Mouse (Mus musculus): ENCODE data around the gene Mfap1b. TPM values are rescaled to one million over a fixed set of nuclear protein-coding genes. Genes with fewer than 3 reads are reported as not detected.

The Mfap1b gene
- total RNA-seq, 2 experiments from 2014 or later = 20.2 to 50.0 TPM

DNA sequence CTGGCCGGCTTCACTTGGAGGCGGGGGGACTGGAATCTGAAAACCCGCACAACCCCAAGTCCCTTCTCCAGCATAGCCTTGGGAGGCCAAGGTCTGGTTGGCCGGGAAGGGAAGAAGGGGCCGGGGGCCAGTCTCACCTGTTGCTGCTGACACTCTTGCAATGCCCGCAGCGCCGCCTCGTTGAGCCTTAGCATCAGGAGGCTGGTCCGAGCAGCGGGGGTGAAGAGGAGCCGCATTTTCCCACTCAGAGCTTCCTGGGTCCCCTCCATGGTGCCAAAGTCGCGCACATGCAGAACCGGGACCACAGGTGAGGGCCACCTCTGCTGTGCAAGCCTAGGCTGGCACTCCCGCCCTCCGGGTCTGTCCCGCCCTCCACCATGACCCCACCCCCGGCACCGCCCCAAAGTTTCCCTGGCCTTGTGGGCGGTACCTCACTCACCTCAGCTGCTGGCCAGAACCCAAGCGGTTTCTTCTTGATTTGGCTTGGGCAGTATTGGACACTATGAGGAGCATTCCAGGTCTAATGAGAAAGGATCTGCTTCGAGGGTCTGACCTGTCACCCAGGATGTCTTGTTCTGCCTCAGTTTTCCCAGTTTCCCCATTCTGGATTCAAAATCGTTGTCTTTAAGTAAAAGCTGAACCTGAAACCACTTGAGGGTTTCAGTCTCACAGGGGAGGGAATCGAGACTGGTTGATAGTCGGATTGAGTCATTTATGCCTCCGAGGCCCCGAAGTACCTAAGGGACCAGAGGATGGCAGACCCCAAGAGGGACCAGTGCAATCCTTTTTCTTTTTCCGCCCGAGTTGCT lies 31.4 kb downstream of the Mfap1b start:
- ATAC-seq (replicated peaks; ENCODE audit: low FRiP score, low TSS enrichment, poor library complexity, severe bottlenecking) = peak; percentile 85

DNA sequence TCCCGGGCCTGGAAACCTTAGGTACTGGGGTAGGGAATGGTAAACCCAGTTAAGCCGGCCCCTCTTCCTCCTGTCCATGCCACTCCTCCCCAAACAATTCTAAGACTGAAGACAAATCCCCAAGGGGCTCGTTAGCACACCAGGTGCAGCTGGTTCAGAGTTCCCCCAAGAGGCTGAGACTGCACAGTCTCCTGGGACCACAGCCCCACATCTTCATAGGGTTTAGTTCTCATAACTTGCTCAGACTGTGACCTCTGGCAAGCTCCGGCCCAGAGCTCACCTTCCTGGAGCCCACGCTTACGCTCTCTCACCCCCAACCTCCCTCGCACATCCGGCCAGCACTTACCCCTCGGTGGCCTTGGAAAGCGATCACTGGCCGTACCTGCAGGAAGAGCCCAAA lies 32.1 kb downstream of the Mfap1b start:
- ATAC-seq (replicated peaks; ENCODE audit: low FRiP score, low TSS enrichment, poor library complexity, severe bottlenecking) = no peak

DNA sequence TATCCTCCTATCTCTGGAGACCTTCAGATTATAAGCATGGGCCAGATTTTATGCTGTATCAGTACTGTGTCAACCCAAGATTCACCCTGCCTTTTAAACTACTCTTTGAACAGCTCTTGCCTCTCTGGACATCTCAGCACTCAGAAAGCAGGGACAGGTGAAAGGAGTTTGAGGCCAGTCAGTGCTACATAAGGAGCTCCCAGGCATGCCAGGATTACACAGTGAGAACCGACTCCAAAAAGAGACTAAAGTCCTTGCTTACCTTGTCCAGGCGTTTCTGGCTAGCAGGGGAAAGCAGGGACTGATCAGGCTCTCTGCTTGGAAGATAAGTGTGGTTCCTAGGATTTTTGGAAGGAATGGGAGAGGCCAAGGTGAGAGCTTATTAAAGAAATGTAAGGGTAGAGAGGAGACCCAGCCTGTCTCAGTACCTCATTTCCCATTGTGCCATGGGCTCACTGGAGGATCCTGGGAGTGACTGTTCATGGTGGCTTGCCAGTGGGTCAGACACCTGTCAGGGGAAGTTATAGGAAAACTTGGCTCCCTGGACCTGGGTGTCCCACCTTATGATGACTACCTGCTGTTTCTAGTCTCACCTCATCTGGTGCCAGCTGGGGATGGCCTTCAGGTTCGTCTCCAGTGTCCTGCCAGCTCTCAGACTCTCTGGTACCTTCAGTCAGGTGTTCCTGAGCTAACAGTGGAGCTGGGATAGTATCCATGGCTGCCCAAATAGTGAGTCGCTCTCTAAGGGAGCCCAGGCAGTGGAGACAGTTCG lies 32.8 kb downstream of the Mfap1b start:
- ATAC-seq (replicated peaks; ENCODE audit: low FRiP score, low TSS enrichment, poor library complexity, severe bottlenecking) = no peak

DNA sequence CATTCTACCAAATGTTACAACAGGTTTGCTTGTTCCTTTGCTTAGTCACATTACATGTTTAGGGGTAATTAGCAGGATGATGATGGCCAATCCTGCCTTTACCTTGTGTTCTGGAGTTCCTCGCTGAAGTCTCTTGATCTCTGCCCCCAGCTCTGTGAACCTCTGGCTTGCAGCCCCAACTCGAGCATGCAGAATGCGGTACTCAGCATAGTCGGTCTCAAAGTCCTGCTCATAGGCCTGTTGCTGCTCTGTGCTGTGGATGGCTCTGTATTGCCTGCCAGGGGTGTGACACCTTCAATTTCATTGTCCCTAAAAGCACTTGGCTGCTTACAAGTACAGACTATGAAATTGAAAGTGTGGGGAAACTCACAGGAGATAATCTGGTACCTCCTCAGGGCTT lies 34.1 kb downstream of the Mfap1b start:
- ATAC-seq (replicated peaks; ENCODE audit: low FRiP score, low TSS enrichment, poor library complexity, severe bottlenecking) = no peak

DNA sequence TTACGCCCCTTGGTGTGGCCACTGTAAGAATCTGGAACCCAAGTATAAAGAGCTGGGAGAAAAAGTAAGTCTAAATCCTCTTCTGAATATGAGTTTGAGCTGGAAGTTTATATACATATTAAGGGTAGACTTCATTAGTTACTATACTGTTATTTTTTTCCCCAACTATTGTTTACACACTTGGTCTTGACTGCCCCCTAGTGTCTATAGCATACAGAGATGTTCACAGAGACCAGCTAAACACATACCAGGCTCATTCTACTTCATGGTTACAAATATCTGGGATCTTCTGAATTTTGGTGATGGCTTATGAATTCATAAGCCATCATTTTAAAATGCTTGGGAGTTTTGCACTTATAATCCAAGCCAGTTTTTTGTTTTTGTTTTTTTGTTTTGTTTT lies 39.0 kb downstream of the Mfap1b start:
- ATAC-seq (replicated peaks; ENCODE audit: low FRiP score, low TSS enrichment, poor library complexity, severe bottlenecking) = peak; percentile 61; the same call in 1 of the 2 replicates

DNA sequence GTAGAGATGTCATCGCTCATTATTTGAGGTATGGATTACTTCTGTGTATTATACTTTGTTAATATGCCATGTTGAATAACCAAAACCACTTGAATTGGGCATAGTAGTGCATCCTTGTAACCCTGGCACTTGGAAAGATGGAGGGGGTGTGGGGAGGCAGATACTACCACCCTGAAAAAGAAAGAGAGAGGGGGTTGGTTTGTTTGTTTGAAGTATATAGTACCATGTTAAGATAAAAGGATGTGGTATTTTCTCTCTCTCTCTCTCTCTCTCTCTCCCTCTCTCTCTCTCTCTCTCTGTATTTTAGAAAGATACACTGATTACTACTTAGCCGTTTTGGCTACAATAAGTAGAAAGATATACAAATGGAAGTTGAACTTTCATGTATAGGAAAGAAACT lies 48.0 kb downstream of the Mfap1b start:
- no peak for ATAC-seq (replicated peaks; ENCODE audit: low FRiP score, low TSS enrichment, poor library complexity, severe bottlenecking)

DNA sequence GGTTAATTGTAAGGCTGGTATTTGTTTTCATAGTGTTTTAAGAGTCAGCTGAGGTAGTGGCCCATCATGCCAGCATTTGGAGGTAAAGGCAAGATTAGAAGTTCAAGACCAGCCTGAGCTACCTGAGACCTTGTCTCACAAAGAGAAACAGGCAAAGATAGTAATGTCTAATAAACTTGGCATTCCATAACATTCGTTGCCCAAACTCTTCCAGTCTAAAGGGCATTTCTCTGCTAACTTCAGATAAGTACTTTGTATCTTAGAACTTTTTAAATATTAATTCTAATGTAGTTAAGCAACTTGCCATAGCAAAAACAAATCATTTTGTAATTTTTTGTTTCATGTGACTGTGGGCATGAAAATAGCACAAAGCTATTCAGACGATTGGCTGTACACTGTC lies 50.7 kb downstream of the Mfap1b start:
- no peak for ATAC-seq (replicated peaks; ENCODE audit: low FRiP score, low TSS enrichment, poor library complexity, severe bottlenecking)

DNA sequence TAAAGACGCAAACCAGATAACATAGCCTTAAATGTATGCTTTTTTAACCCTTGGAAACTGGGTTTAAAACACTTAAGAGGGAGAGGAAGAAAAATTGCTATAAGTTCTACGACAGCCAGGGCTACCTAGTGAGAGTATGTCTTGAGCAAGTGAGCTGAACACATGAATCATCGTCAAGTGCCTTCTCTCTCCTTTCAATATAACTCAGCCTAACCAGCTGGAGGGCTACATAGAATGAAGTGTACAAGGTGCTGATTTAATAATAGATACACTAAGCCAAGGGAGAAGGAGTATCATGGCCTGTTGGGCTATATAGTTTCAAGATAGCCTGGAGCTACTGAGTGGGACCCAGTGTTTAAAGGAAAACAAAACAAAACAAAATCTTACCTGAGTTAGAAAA lies 55.4 kb downstream of the Mfap1b start:
- ATAC-seq (replicated peaks; ENCODE audit: low FRiP score, low TSS enrichment, poor library complexity, severe bottlenecking) = no peak

DNA sequence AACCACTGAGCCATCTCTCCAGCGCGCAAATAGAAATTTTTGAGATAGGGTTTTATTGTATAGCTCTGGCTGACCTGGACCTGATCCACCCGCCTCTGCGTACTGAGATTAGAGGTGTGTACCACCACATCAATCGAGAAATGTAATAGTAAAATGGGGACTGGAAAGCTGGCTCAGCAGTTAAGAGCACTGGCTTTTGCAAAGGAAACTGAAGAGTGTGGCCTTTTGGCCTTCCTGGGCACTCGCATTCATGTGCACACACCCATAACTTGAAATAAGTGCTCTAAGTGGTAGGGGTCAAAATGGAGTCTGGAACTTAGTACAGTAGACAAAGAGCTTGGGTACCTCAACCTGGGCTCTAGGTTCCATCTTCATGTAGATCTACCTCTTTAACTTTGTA lies 57.5 kb downstream of the Mfap1b start:
- no peak for ATAC-seq (replicated peaks; ENCODE audit: low FRiP score, low TSS enrichment, poor library complexity, severe bottlenecking)

DNA sequence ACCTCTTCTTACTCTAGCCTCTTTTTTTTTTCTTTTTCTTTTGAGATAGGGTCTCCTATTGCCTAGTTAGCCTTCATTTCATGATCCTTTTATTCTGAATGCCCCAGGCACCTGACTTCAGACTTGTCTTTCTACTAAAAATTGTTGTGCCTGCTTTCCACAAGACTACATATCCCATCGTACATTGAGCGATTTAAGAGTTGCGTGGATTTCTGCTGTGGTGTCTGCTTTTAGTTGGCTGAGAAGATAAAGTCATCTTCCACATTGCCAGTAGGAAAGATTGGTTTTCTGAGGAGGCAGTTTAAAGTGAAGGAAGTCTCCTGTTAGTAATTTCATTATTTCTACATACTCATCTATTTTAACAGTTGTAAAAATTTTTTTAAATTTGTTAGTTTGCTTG lies 58.3 kb downstream of the Mfap1b start:
- no peak for ATAC-seq (replicated peaks; ENCODE audit: low FRiP score, low TSS enrichment, poor library complexity, severe bottlenecking)

DNA sequence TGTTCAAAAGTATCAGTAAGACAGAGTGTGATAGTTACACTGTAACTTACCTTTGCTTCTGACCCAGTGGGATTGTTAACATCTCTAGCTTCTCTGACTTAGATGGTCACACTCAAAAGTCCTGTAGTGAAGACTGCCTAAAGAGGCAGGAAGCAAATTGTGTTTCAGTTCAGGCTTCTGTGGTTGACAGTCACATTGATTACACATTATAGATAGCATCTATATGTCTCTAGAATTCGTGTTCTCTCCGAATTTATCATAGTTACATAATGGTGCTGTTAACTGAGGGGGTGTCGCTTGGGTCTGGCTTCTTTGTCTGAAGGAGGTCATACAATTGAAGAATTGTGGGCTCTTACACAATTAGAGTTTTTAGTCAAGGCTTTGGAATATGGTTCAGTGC lies 58.8 kb downstream of the Mfap1b start:
- no peak for ATAC-seq (replicated peaks; ENCODE audit: low FRiP score, low TSS enrichment, poor library complexity, severe bottlenecking)

DNA sequence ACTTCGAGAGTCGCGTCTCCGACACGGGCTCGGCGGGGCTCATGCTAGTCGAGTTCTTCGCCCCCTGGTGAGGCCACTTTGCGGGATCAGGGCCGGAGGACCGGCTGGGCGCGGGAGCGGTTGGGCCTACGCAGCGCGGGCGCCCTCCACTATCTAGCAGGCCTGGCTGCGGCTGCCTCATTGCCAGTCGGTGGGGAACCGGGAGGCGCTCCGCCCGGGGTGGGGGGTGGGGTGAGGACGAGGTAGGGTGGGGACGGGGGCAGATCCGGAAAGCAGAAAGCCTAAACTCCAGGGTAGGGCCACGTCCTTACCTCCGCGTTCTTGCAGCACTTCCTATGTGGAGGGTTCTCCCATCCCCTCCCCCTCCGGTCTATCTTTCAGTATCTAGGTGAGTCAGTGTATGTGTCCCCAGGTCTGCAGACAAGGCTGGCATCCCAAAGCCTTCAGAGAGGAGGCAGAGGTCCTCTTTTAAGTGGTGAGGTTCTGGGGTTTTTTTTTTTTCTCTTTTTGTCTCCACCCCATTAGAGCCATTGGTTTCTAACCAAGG lies 59.7 kb downstream of the Mfap1b start:
- ATAC-seq (replicated peaks; ENCODE audit: low FRiP score, low TSS enrichment, poor library complexity, severe bottlenecking) = peak; percentile 29; the same call in 1 of the 2 replicates

DNA sequence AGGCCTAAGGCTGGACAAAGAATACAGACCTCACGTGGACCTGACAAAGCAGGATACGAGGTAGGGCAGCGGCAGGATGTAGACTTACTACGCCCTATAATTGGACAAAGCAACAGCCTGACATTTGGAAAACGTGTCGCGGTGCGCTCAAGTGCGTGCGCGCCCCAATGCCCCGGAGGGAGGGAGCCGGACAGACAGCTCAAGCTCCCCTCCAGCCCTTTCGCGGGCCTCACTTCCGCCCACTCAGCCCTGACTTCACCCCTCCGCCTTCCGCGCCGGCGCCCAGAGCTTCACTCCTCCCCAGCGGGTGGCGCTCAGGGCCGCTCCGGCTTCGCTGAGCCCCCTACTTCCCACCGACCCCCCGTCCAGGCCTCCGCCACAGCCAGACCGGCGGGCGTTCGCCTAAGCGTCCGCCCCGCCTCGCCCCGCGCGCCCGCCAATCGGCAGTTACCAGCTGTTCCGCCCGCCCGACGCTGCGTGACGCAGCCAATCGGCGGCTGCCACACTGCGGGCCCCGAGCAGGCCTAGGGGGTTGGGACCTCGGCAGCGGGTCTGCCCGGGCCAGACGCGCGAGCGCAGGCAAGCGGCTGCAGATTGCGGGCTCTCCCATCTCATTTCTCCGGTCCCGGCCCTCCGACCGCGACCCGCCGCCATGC lies 60.4 kb downstream of the Mfap1b start, which contains the start of the genes Pdia3 and Catsper2:
Gene Pdia3, plus strand, starts transcription at position 389 of the 656 bp plus-strand sequence.
Gene Catsper2, minus strand, starts transcription at position 406 of the 656 bp plus-strand sequence.
- peak; percentile 88 for ATAC-seq (replicated peaks; ENCODE audit: low FRiP score, low TSS enrichment, poor library complexity, severe bottlenecking)

DNA sequence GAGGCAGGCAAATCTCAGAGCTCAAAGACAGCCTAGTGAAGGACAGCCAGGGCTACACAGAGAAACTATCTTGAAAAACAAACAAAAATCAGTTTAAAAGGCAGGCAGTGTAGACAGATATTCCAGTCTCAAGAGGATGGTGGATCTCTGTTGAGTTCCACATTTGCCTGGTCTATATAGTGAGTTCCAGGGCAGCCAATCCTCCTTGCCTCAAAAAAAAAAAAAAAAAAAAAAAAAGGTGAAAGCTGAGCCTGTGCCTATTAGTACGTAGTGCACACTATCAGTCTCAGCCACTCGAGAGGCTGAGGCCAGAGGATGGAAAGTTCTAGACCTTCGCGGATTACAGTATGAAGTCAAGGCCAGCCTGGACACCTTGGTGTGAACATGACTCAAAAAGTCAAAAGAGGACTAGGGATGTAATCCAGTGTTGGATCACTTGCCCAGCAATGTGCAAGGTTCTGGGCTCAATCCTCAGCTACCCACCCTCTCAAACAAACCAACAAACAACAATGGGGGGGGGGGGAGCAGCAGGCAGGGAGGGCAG lies 61.0 kb downstream of the Mfap1b start:
- ATAC-seq (replicated peaks; ENCODE audit: low FRiP score, low TSS enrichment, poor library complexity, severe bottlenecking) = peak; percentile 39

Other genes starting within 250 kb of the Mfap1b start
- 22.9 and 33.3 TPM in 2 replicates for gene Trp53bp1, start 202.7 kb downstream of the Mfap1b start, total RNA-seq (2014; fragmentation: Nextera tagmentation)
- gene Trp53bp1, start 202.7 kb downstream of the Mfap1b start, total RNA-seq (2017) = 22.6 and 31.8 TPM in 2 replicates
- gene Map1a, start 184.5 kb downstream of the Mfap1b start, total RNA-seq (2014; fragmentation: Nextera tagmentation) = 0.10 TPM in 1 of 2 replicates, not detected in the other
- gene Map1a, start 184.5 kb downstream of the Mfap1b start, total RNA-seq (2017) = not detected in 2 replicates
- gene Ppip5k1, start 118.7 kb downstream of the Mfap1b start, total RNA-seq (2014; fragmentation: Nextera tagmentation) = 8.4 and 14.2 TPM in 2 replicates
- 8.2 and 10.1 TPM in 2 replicates for gene Ppip5k1, start 118.7 kb downstream of the Mfap1b start, total RNA-seq (2017)
- gene Ckmt1, start 116.4 kb downstream of the Mfap1b start, total RNA-seq (2014; fragmentation: Nextera tagmentation) = not detected in 2 replicates
- gene Ckmt1, start 116.4 kb downstream of the Mfap1b start, total RNA-seq (2017) = not detected in 2 replicates
- not detected in 2 replicates for gene Strc, start 86.9 kb downstream of the Mfap1b start, total RNA-seq (2014; fragmentation: Nextera tagmentation)
- gene Strc, start 86.9 kb downstream of the Mfap1b start, total RNA-seq (2017) = not detected in 2 replicates
- 98.2 and 163 TPM in 2 replicates for gene Pdia3, start 60.3 kb downstream of the Mfap1b start, total RNA-seq (2014; fragmentation: Nextera tagmentation)
- gene Pdia3, start 60.3 kb downstream of the Mfap1b start, total RNA-seq (2017) = 198 and 215 TPM in 2 replicates
- gene Catsper2, start 60.3 kb downstream of the Mfap1b start, total RNA-seq (2014; fragmentation: Nextera tagmentation) = 0.44 and 3.3 TPM in 2 replicates
- 0.56 and 1.3 TPM in 2 replicates for gene Catsper2, start 60.3 kb downstream of the Mfap1b start, total RNA-seq (2017)
- not detected in 2 replicates for gene Ell3, start 29.8 kb downstream of the Mfap1b start, total RNA-seq (2014; fragmentation: Nextera tagmentation)
- not detected in 2 replicates for gene Ell3, start 29.8 kb downstream of the Mfap1b start, total RNA-seq (2017)
- gene Serf2, start 24.9 kb downstream of the Mfap1b start, total RNA-seq (2014; fragmentation: Nextera tagmentation) = 408 and 415 TPM in 2 replicates
- 367 and 469 TPM in 2 replicates for gene Serf2, start 24.9 kb downstream of the Mfap1b start, total RNA-seq (2017)
- gene Hypk, start 20.8 kb downstream of the Mfap1b start, total RNA-seq (2014; fragmentation: Nextera tagmentation) = 154 and 217 TPM in 2 replicates
- 184 and 205 TPM in 2 replicates for gene Hypk, start 20.8 kb downstream of the Mfap1b start, total RNA-seq (2017)
- not detected in 2 replicates for gene Serinc4, start 17.3 kb downstream of the Mfap1b start, total RNA-seq (2014; fragmentation: Nextera tagmentation)
- 1.4 TPM in 1 of 2 replicates, not detected in the other for gene Serinc4, start 17.3 kb downstream of the Mfap1b start, total RNA-seq (2017)
- gene Mfap1a, start 32.6 kb upstream of the Mfap1b start, total RNA-seq (2014; fragmentation: Nextera tagmentation) = 18.6 and 26.6 TPM in 2 replicates
- gene Mfap1a, start 32.6 kb upstream of the Mfap1b start, total RNA-seq (2017) = 34.0 and 45.9 TPM in 2 replicates
- 37.9 and 52.7 TPM in 2 replicates for gene Wdr76, start 32.7 kb upstream of the Mfap1b start, total RNA-seq (2014; fragmentation: Nextera tagmentation)
- gene Wdr76, start 32.7 kb upstream of the Mfap1b start, total RNA-seq (2017) = 41.7 and 55.8 TPM in 2 replicates

Measured in megakaryocyte-erythroid progenitor cell, adult 5-6 weeks (primary cell).